Mouse (Mus musculus) stomach, adult 2 months (tissue): ENCODE results near the gene Smim27. TPM values are rescaled to one million over a fixed set of nuclear protein-coding genes. Genes with fewer than 3 reads are reported as not detected.

Experiments
- polyA plus RNA-seq: library from polyadenylated mRNA; depleted of rRNA; stranded (reverse); fragments of >200 nt; gene quantifications from 2 replicates; pipeline ENCODE4 v1.2.3, GENCODE M21; 2012; rRNA removed

Gene Smim27
- 9.3 and 9.8 TPM in 2 replicates for polyA plus RNA-seq

DNA sequence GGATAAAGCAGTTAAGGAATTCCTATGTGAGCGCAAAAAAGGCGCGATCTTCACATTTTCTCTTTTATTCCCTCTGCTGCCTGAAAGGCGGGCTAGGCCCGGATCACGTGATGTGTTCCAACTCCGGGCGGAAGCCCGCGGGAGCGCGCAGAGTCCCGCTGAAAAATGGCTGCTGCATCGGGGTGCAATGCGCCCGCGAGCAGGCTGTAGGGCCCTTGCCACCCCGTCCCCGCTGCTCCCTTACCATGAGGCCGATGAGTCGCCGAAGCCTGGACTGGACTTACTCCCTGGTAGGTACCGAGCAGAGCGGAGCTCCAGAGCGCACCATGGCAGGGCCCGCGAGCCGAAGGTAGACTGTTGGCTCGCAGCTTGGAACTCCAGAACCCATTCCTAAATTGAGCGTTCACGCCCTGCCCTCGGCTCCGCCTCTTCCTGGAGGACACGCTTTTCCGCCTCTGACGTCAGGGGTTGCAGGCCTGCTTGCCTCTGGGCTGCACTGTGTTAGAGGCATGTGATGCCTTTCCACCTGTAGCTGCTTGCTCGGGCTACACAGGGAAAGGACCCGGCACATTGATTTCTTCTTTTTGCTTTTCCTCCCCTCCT lies at the start of gene Smim27, which contains the start of gene Topors:
Gene Smim27, plus strand, starts transcription at position 150 of the 603 bp plus-strand sequence.
Gene Topors, minus strand, starts transcription at position 421 of the 603 bp plus-strand sequence.

GRCm38 (mm10) chr4:40239409-40240271 lies 29.7 kb upstream of the Smim27 start, which contains the start of gene Ddx58:
Gene Ddx58, minus strand, starts transcription at chr4:40239828.

GRCm38 (mm10) chr4:40279276-40279900 lies 10.0 kb downstream of the Smim27 start, which contains the start of gene Ndufb6:
Gene Ndufb6, minus strand, starts transcription at chr4:40279421.

Other genes starting within 250 kb of the Smim27 start
- 11.1 and 11.8 TPM in 2 replicates for gene Aco1, start 126.5 kb upstream of the Smim27 start, polyA plus RNA-seq
- 1.5 and 2.5 TPM in 2 replicates for gene Ddx58, start 29.8 kb upstream of the Smim27 start, polyA plus RNA-seq
- 1.1 and 1.2 TPM in 2 replicates for gene Topors, start 271 bp downstream of the Smim27 start, polyA plus RNA-seq
- gene Ndufb6, start 9.8 kb downstream of the Smim27 start, polyA plus RNA-seq = 33.0 and 37.4 TPM in 2 replicates
- 0.13 and 0.34 TPM in 2 replicates for gene Tmem215, start 202.6 kb downstream of the Smim27 start, polyA plus RNA-seq